Mouse (Mus musculus): ENCODE measurements around the gene Olfr493. TPM values are rescaled to one million over a fixed set of nuclear protein-coding genes. Genes with fewer than 3 reads are reported as not detected.

Gene Olfr493
- not detected for total RNA-seq (2021)
- long read RNA-seq, experiment 1: 0 reads
- long read RNA-seq, experiment 2: 0 reads

GRCm38 (mm10) chr7:108346879-108347278 is at the start of gene Olfr493:
Gene Olfr493, minus strand, starts transcription at chr7:108346979.
- no peak within 1 kb of the TSS for H3K4me3 ChIP-seq
- no peak for TF ChIP-seq CTCF (conservative IDR thresholded peaks at IDR 0.05)
- DNase-seq (ENCODE audit: low spot score in 2 of 2): no peak
- no peak within 1 kb of the TSS for H3K27ac ChIP-seq

GRCm38 (mm10) chr7:108392867-108393266 is 46.1 kb upstream of the Olfr493 start, which contains the start of gene Olfr495:
Gene Olfr495, plus strand, starts transcription at chr7:108393167.
- TF ChIP-seq CTCF (conservative IDR thresholded peaks at IDR 0.05): no peak
- no peak within 1 kb of the TSS for H3K27ac ChIP-seq
- no peak within 1 kb of the TSS for H3K4me3 ChIP-seq
- no peak for DNase-seq (ENCODE audit: low spot score in 2 of 2)

- DNase-seq (ENCODE audit: low spot score in 2 of 2): no peak
- TF ChIP-seq CTCF (conservative IDR thresholded peaks at IDR 0.05): no peak
- H3K27ac ChIP-seq: no peak within 1 kb of the TSS
- no peak within 1 kb of the TSS for H3K4me3 ChIP-seq
Observed at GRCm38 (mm10) chr7:108365035-108365434, 18.3 kb upstream of the Olfr493 start, which contains the start of gene Olfr494. Gene Olfr494, plus strand, starts transcription at chr7:108365335.

GRCm38 (mm10) chr7:108323574-108323973 is 23.2 kb downstream of the Olfr493 start, which contains the start of gene Olfr492:
Gene Olfr492, minus strand, starts transcription at chr7:108323674.
- TF ChIP-seq CTCF (conservative IDR thresholded peaks at IDR 0.05): no peak

GRCm38 (mm10) chr7:108313151-108313550 is 33.6 kb downstream of the Olfr493 start, which contains the start of gene Olfr491:
Gene Olfr491, plus strand, starts transcription at chr7:108313451.
- TF ChIP-seq CTCF (conservative IDR thresholded peaks at IDR 0.05): no peak
- H3K4me3 ChIP-seq: no peak within 1 kb of the TSS
- DNase-seq (ENCODE audit: low spot score in 2 of 2): no peak
- H3K27ac ChIP-seq: no peak within 1 kb of the TSS

More at GRCm38 (mm10) chr7:108323574-108323973, 23.2 kb downstream of the Olfr493 start, which contains the start of gene Olfr492:
- Histone ChIP-seq H3K4me3 (no peak within 1 kb of the TSS), H3K27ac (no peak within 1 kb of the TSS)
- no peak for DNase-seq (ENCODE audit: low spot score in 2 of 2)

Other genes with a start within 250 kb of the Olfr493 start
- gene Olfr482, start 249.4 kb downstream of the Olfr493 start, total RNA-seq (2021): 1 to 10 TPM; 2.2 TPM
- not detected for gene Olfr483, start 246.1 kb downstream of the Olfr493 start, total RNA-seq (2021)
- gene Olfr484, start 219.5 kb downstream of the Olfr493 start, total RNA-seq (2021): not detected
- not detected for gene Olfr485, start 187.1 kb downstream of the Olfr493 start, total RNA-seq (2021)
- gene Olfr486, start 174.2 kb downstream of the Olfr493 start, total RNA-seq (2021): not detected
- gene Olfr487, start 132.3 kb downstream of the Olfr493 start, total RNA-seq (2021): not detected
- gene Olfr488, start 88.6 kb downstream of the Olfr493 start, total RNA-seq (2021): not detected
- gene Olfr490, start 58.0 kb downstream of the Olfr493 start, total RNA-seq (2021): not detected
- not detected for gene Olfr491, start 33.5 kb downstream of the Olfr493 start, total RNA-seq (2021)
- not detected for gene Olfr492, start 23.3 kb downstream of the Olfr493 start, total RNA-seq (2021)
- gene Olfr494, start 18.4 kb upstream of the Olfr493 start, total RNA-seq (2021): not detected
- gene Olfr495, start 46.2 kb upstream of the Olfr493 start, total RNA-seq (2021): not detected
- not detected for gene Olfr497, start 73.4 kb upstream of the Olfr493 start, total RNA-seq (2021)
- gene Olfr498, start 118.3 kb upstream of the Olfr493 start, total RNA-seq (2021): not detected
- not detected for gene Olfr502, start 178.1 kb upstream of the Olfr493 start, total RNA-seq (2021)
- gene Olfr503, start 197.5 kb upstream of the Olfr493 start, total RNA-seq (2021): not detected
- not detected for gene Olfr504, start 218.8 kb upstream of the Olfr493 start, total RNA-seq (2021)